Mouse (Mus musculus) intestine, embryonic 15.5 days (tissue): ENCODE results near the gene Asic5. TPM values are rescaled to one million over a fixed set of nuclear protein-coding genes. Genes with fewer than 3 reads are reported as not detected.
A peak's percentile ranks its signal among the peaks of the same experiment; 100 is the strongest.

Experiments
- ATAC-seq: fragments of 200-750 bp; cut with Nextera tagmentation; 2 replicates; pipeline ENCODE4 v1.8.0; 2017; ENCODE audit warnings: moderate TSS enrichment, moderate library complexity
- H3K27ac ChIP-seq: fragments of 300-500 bp; sonication (generic); 2 replicates; pipeline ENCODE4 v1.5.1; 2015; ENCODE audit warnings: mild to moderate bottlenecking, inconsistent platforms
- H3K27me3 ChIP-seq: fragments of 300-500 bp; sonication (generic); replicated peaks from 2 replicates; pipeline ENCODE4 v1.6.1; 2015; ENCODE audit warnings: inconsistent platforms
- H3K36me3 ChIP-seq: fragments of 300-500 bp; sonication (generic); 2 replicates; pipeline ENCODE4 v1.6.1; 2015; ENCODE audit warnings: inconsistent platforms
- H3K4me1 ChIP-seq: fragments of 300-500 bp; sonication (generic); replicated peaks from 2 replicates; pipeline ENCODE4 v1.6.1; 2015; ENCODE audit warnings: inconsistent platforms
- H3K4me2 ChIP-seq: fragments of 300-500 bp; sonication (generic); replicated peaks from 2 replicates; pipeline ENCODE4 v1.6.1; 2015; ENCODE audit warnings: mild to moderate bottlenecking, inconsistent platforms
- H3K4me3 ChIP-seq: fragments of 300-500 bp; sonication (generic); replicated peaks from 2 replicates; pipeline ENCODE4 v1.5.1; 2015; ENCODE audit warnings: inconsistent platforms
- H3K9ac ChIP-seq: fragments of 300-500 bp; sonication (generic); 2 replicates; pipeline ENCODE4 v1.6.1; 2015; ENCODE audit warnings: inconsistent platforms
- H3K9me3 ChIP-seq: fragments of 300-500 bp; sonication (generic); 2 replicates; pipeline ENCODE4 v1.6.1; 2016; ENCODE audit warnings: inconsistent platforms
- WGBS: fragments of 180-500 bp; shearing (Covaris S2); methylation state at CpG from one replicate; pipeline ENCODE4 v1.1.7; 2015; 5-methylcytosine and 5-hydroxymethylcytosine counted together
- polyA plus RNA-seq: library from polyadenylated mRNA; unstranded; fragments of >200 nt; fragmentation: Nextera tagmentation; extraction: Ambion mirVana; gene quantifications from 2 replicates; pipeline ENCODE4 v1.2.1, GENCODE M21; 2015

Gene Asic5
- polyA plus RNA-seq, 1 experiment from 2014 or later = 0.25 TPM

DNA sequence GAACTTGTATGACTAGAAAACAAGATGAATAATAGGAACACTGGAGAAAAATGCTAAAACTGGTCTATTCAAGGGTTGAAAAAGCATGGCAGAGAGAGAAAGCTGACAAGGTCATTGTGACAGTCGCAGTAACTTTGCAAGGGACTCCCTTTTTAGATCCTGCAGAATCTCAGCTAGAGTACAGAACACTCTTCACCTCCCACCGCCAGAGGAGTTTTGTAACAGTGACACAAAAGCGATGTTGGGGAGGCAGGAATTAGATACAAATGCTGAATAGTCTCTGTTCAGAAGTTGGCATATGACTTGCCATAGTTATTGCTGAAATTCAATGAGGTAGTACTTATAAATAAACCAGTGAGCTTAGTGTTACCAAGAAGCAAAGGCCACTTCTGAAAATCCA lies 41.0 kb downstream of the Asic5 start:
- whole genome bisulfite sequencing = 83% methylated on average over 3 of the region's 3 CpGs
- Histone ChIP-seq H3K27me3 (no peaks in the 10 kb centered on the region), H3K27ac (no peak overlapping the region), H3K4me1 (no peaks in the 10 kb centered on the region), H3K4me3 (no peak overlapping the region), H3K9me3 (no peaks in the 10 kb centered on the region), H3K9ac (no peak overlapping the region), H3K4me2 (no peak overlapping the region), H3K36me3 (no peaks in the 10 kb centered on the region)
- ATAC-seq = no peak

DNA sequence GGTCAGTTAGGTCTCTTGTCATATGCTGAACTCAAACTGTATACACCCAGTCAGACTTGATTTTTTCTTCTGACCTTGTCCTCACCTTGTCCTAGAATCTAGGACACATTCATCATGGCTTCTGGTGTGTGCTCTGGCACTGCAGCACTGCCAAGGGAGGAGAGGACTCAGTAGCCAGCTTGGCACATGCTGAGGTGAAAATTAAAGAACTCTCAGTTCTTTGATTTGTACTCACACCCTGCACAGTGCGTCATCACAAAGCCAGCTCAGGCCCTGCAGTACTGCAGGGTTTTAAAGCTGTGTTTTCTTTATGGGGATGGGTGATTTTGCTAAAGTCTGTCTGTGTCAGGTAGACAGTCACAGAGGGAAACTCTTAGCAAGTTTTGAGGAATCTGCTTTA lies 45.2 kb downstream of the Asic5 start:
- 73% methylated on average over 1 of the region's 1 CpGs for WGBS
- Histone ChIP-seq H3K9me3 (no peaks in the 10 kb centered on the region), H3K4me2 (no peak overlapping the region), H3K4me1 (no peaks in the 10 kb centered on the region), H3K27ac (no peak overlapping the region), H3K36me3 (no peaks in the 10 kb centered on the region), H3K27me3 (no peaks in the 10 kb centered on the region), H3K4me3 (no peak overlapping the region), H3K9ac (no peak overlapping the region)
- no peak for ATAC-seq

DNA sequence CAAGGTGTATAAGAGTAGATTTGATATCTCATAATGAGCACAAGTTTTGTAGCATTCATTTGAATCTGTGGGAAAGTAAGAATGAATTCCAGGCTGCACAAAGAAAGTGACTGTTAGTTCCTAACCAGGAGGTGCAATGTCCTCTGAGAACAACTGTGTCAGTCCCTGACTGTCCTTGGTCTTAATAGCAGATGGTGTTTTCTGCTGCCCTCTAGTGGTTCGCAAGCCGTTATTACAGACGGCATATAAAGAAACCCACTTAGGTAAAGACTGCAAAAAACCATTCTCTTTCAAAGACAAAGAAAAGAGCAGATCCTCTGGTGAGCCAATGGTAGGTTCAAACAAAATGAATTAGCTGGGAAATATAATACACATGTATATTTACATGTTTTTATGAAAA lies 47.1 kb downstream of the Asic5 start:
- Histone ChIP-seq H3K27ac (no peak overlapping the region), H3K9ac (no peak overlapping the region), H3K4me1 (no peaks in the 10 kb centered on the region), H3K36me3 (no peaks in the 10 kb centered on the region), H3K4me3 (no peak overlapping the region), H3K9me3 (no peaks in the 10 kb centered on the region), H3K4me2 (no peak overlapping the region), H3K27me3 (no peaks in the 10 kb centered on the region)
- 0 out of 2 replicates have a peak, but pooled peaks have one; percentile 75 for ATAC-seq
- WGBS = 2% methylated on average over 3 of the region's 3 CpGs

DNA sequence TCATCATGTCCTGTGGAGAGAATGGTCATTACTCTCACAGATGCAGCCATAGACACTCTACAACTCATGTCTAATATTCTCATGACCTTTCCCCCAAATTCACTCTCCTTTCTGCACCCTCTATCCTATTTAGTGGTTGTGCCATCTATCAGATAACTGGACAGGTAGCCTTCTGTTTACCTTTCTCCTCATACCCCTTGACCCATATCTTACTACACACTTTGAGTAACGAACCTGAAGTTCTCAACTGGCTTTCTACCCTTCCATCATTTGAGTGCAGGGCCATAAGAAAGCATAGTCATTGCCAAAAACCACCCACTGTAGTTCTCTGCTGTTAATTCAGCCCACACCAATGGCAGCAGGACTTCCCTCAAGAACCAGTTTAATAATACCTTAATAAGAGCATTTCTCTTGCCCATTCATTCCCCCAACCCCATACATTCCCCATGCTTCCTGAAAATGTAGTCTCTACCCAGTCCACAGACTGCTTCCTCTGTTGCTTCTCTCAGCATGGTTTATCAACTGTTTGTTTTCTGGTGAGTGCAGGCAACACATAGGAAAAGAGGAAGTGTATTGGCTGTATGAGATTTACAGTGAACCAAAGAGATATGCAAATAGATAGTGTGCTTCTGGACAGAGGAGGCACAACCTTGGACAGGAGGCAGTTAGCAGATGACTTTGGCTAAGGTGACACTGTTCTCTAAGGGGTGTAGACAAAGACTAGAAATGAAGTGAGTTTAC lies 48.1 kb downstream of the Asic5 start:
- Histone ChIP-seq H3K9me3 (no peaks in the 10 kb centered on the region), H3K4me2 (no peak overlapping the region), H3K9ac (no peak overlapping the region), H3K4me3 (no peak overlapping the region), H3K36me3 (no peaks in the 10 kb centered on the region), H3K27ac (no peak overlapping the region), H3K27me3 (no peaks in the 10 kb centered on the region), H3K4me1 (no peaks in the 10 kb centered on the region)
- 68% methylated on average over 1 of the region's 1 CpGs for WGBS
- ATAC-seq = no peak

DNA sequence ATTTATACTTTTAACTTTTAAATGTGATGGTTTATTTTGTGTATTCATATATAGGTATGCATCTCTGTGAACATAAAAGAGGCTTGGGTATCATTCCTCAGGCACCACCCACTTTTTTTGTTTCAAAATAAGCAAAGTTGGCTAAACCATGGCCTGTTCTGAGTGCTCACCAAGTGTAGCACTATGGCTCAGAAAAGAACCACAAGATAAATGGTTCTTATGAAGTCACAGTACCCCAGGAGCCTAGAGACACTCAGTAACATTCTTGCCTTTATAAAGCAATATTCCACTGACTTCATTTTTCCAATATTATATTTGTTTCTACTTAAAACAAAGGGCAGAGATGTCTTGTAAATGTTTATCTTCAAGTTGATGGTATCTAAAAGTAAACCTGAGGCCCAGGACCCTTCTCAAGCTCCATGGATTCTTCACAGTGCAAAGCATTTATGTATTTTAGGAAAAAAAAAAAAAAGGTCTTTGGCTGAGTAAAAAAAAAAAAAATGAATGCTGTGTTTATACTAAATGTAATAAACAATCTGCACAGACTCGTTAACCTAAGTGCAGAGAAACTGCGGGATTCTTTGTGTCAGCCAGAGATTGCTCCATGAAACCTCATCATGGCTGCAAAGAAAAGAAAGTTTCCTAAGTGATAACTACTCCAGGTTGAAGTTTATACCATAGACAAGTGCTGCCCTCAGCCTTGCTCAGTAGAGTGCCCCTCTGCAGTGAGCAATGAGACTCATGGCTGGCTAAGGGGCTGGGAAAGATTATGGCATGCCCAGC lies 54.4 kb downstream of the Asic5 start:
- Histone ChIP-seq H3K4me3 (no peak overlapping the region), H3K4me2 (no peak overlapping the region), H3K9ac (no peak overlapping the region), H3K27ac (0 out of 2 replicates have a peak overlapping the region, but pooled peaks have one; percentile 18), H3K36me3 (no peaks in the 10 kb centered on the region), H3K4me1 (no peaks in the 10 kb centered on the region; the same call in 1 of the 2 replicates), H3K27me3 (no peaks in the 10 kb centered on the region), H3K9me3 (no peaks in the 10 kb centered on the region)
- WGBS = 36% methylated on average over 2 of the region's 2 CpGs
- no peak; the same call in 1 of the 2 replicates for ATAC-seq

DNA sequence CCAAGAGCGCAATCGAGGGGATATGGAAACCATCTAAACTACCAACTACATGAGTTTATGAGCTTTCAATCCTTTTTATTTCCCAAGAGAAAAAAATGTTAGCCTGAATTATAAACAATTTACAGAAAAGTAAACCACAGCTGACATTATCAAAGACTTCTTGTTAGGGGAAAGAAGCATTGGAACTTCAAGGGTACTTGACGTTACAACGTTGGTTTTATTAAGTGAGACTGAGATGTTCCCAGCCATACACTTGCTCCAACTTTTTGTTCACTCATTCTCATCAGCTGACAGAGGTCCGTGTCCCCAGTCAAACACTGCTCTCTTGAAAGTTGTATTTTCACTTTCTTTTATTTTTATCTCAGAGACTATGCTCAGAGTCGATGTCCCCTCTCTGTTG lies 61.6 kb downstream of the Asic5 start:
- no peak overlapping the region for H3K4me3 ChIP-seq
- no peaks in the 10 kb centered on the region for H3K27me3 ChIP-seq
- H3K4me1 ChIP-seq = no peaks in the 10 kb centered on the region
- no peak overlapping the region for H3K9ac ChIP-seq
- H3K36me3 ChIP-seq = no peaks in the 10 kb centered on the region
- 51% methylated on average over 6 of the region's 6 CpGs for WGBS
- no peak for ATAC-seq
- H3K27ac ChIP-seq = no peak overlapping the region
- no peak overlapping the region for H3K4me2 ChIP-seq
- H3K9me3 ChIP-seq = no peaks in the 10 kb centered on the region

DNA sequence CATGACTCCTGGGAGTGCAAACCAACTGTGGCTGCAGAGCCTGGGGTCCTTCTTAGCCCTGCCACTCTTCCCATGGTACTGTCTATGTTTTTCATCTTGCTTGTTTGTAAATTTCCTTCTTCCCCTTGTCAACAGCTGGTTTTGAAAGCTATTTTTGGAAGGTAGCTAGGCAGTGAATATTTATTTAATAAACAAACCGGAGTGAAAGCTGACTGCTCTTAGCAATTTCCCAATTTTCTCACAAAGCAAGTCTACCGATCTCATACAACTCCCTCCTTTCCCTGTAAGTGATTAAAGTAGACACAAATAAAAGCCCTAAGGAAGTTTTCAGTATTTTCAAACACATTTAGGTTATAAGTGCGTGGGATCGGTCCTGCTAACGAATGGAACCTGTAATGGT lies 62.8 kb downstream of the Asic5 start:
- no peak overlapping the region for H3K4me3 ChIP-seq
- H3K9ac ChIP-seq = no peak overlapping the region
- H3K27me3 ChIP-seq = no peaks in the 10 kb centered on the region
- no peaks in the 10 kb centered on the region for H3K9me3 ChIP-seq
- H3K4me2 ChIP-seq = no peak overlapping the region
- no peak overlapping the region for H3K27ac ChIP-seq
- no peak for ATAC-seq
- H3K4me1 ChIP-seq = no peaks in the 10 kb centered on the region
- no peaks in the 10 kb centered on the region for H3K36me3 ChIP-seq
- WGBS = 74% methylated on average over 5 of the region's 5 CpGs

DNA sequence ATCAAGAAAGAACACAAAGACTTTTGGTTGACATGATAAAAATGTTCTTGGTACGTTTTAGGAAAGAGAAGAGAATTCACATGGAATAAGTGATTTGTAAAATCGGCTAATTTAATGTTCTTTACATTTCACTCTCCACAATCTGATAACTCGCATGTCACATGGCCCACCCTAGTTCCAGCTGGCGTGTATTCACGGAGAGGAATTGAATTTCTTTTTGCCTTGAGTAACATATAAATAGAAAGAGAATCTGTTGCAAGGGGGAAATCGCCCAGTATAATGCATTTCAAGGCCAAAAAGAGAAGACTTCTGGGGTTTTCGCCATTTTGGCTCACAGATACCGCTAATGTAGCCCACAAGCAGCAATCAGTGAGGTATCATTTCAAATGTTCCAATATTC lies 64.0 kb downstream of the Asic5 start:
- no peak overlapping the region for H3K27ac ChIP-seq
- H3K4me2 ChIP-seq = no peak overlapping the region
- no peaks in the 10 kb centered on the region for H3K27me3 ChIP-seq
- H3K9me3 ChIP-seq = no peaks in the 10 kb centered on the region
- no peak overlapping the region for H3K4me3 ChIP-seq
- WGBS = 85% methylated on average over 8 of the region's 8 CpGs
- no peak overlapping the region for H3K9ac ChIP-seq
- no peaks in the 10 kb centered on the region for H3K36me3 ChIP-seq
- H3K4me1 ChIP-seq = no peaks in the 10 kb centered on the region
- ATAC-seq = no peak

DNA sequence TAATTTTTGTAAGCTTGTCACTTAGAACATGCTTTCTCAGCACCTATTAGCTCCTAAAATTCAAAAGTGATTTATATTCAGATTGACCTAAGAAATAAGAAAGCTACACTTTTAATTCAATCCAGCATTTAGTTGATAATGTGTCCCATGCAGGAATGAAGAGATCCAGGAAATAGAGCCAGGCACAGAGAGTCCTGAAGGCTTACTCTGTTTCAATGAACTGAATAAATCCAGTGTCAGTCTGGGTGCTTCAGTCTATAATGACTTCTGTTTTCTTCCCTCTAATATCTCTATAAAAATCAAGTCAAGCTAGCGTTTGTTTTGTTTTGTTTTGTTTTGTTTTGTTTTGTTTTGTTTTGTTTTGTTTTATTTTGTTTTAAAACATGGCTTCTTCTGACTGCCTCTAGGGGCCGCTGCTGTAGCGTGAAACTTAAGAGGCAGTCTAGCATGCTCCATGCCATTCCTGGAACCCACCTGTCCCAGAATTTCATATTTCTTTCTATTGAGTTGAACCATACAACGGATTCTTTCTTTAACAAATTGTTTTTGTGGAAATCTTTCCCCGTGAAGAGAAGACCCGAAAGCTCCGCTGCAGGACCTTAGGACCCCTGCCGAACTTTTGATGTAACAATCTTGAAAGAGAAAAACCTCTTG lies 65.1 kb downstream of the Asic5 start:
- Histone ChIP-seq H3K27me3 (no peaks in the 10 kb centered on the region), H3K36me3 (no peaks in the 10 kb centered on the region), H3K4me3 (no peak overlapping the region), H3K9me3 (no peaks in the 10 kb centered on the region), H3K4me2 (no peak overlapping the region), H3K9ac (no peak overlapping the region), H3K4me1 (no peaks in the 10 kb centered on the region), H3K27ac (no peak overlapping the region)
- ATAC-seq = no peak
- 31% methylated on average over 8 of the region's 8 CpGs for WGBS

DNA sequence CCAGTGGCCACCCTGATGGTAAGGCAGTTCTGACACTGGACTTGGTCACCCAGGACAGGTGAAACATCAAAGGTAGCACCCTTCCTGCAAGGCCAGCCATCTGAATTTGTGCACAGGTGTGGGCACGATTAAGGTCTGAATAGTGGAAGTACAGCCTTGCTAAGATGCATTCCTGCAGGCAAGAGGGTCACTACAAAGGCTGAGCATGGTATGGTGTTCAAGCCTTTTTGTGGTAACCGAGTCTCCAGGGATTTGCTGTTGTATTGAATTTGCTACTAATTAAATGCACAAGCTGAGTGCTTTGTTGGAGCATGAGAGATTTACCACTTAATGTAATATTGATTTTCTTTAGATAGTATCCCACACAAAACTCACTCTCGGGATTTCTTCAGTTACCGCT lies 66.0 kb downstream of the Asic5 start:
- no peak for ATAC-seq
- H3K27ac ChIP-seq = peak overlapping the region; percentile 28
- H3K4me2 ChIP-seq = no peak overlapping the region
- no peaks in the 10 kb centered on the region for H3K27me3 ChIP-seq
- no peaks in the 10 kb centered on the region for H3K36me3 ChIP-seq
- H3K4me3 ChIP-seq = no peak overlapping the region
- WGBS = 80% methylated on average over 4 of the region's 4 CpGs
- H3K9me3 ChIP-seq = no peaks in the 10 kb centered on the region
- no peaks in the 10 kb centered on the region for H3K4me1 ChIP-seq
- H3K9ac ChIP-seq = no peak overlapping the region

DNA sequence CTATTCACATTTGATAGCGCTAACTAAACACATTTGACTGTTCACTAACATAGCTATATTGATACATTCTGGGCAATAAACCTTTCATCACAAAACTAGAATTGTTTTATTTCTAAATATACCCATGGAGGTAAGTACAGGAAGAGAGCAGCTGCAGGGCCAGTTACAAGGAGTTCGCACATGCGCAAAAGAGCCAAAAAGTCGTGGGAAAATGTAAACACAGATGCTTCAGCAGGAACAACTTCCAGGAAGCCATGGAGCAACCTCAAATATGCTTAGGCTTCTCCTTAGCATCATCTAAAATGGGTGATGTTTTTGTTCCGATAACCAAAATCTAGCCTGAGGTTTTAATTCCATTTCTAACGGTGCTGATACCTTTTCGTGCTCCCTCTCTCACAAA lies 66.6 kb downstream of the Asic5 start:
- WGBS = 38% methylated on average over 7 of the region's 7 CpGs
- Histone ChIP-seq H3K4me1 (no peaks in the 10 kb centered on the region), H3K27me3 (no peaks in the 10 kb centered on the region), H3K27ac (peak overlapping the region; percentile 72), H3K9me3 (no peaks in the 10 kb centered on the region), H3K9ac (no peak overlapping the region), H3K4me3 (no peak overlapping the region), H3K4me2 (no peak overlapping the region), H3K36me3 (no peaks in the 10 kb centered on the region)
- ATAC-seq = no peak; the same call in 1 of the 2 replicates

DNA sequence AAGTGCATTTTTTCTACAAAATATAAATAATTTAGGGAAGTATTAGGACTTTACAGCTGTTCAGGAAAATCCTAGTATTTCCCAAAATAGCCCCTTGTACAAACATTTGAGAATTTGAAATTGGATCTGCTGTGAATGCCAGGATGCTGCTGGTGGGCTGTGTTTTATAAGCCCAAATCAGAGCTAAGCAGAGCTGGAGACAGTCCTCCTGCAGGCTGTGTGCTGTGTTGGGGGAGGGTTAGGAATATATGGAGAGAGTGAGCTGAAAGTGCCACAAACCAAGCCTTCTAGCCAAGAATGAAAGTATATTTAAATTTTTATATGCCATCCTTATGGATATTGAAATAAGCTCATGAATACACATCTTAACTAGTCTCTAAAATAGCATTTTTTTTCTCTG lies 69.4 kb downstream of the Asic5 start:
- H3K27ac ChIP-seq = peak overlapping the region; percentile 52; the same call in 1 of the 2 replicates
- peaks cover 10% of the 10 kb centered on the region; the same call in 1 of the 2 replicates for H3K4me1 ChIP-seq
- H3K36me3 ChIP-seq = no peaks in the 10 kb centered on the region
- no peak overlapping the region for H3K4me3 ChIP-seq
- H3K4me2 ChIP-seq = no peak overlapping the region
- peak; percentile 42; the same call in 1 of the 2 replicates for ATAC-seq
- no peaks in the 10 kb centered on the region for H3K9me3 ChIP-seq
- H3K9ac ChIP-seq = no peak overlapping the region
- H3K27me3 ChIP-seq = no peaks in the 10 kb centered on the region
